Mouse (Mus musculus): Measurements from ENCODE around the gene Fgfr1op2. TPM values are rescaled to one million over a fixed set of nuclear protein-coding genes. Genes with fewer than 3 reads are reported as not detected.
"Not testable (repeated sequence)": the region's sequence is repeated elsewhere in the genome, so short reads cannot be mapped to it uniquely, and the experiment has no call there.

Gene Fgfr1op2
- polyA plus RNA-seq, 1 experiment: 136 TPM

GRCm38 (mm10) chr6:146545289-146545865 is 31.6 kb upstream of the Fgfr1op2 start:
- no peak overlapping the region for H3K4me3 ChIP-seq (ENCODE audit: insufficient read depth, low read length)
- TF ChIP-seq CTCF (IDR thresholded peaks at IDR 0.05; ENCODE audit: low read depth, low read length): no peak
- TF ChIP-seq POLR2A (IDR thresholded peaks at IDR 0.05; ENCODE audit: borderline replicate concordance, low read depth, low read length): no peak

GRCm38 (mm10) chr6:146550421-146550820 is 26.6 kb upstream of the Fgfr1op2 start:
- no peak overlapping the region for H3K4me3 ChIP-seq (ENCODE audit: insufficient read depth, low read length)
- H3K4me1 ChIP-seq (ENCODE audit: control insufficient read depth, insufficient read depth, low read length): no peaks in the 10 kb centered on the region
- TF ChIP-seq CTCF (IDR thresholded peaks at IDR 0.05; ENCODE audit: low read depth, low read length) (no peak), POLR2A (IDR thresholded peaks at IDR 0.05; ENCODE audit: borderline replicate concordance, low read depth, low read length) (no peak)
- H3K27ac ChIP-seq (ENCODE audit: insufficient read depth, low read depth, low read length): no peak overlapping the region

More at GRCm38 (mm10) chr6:146545289-146545865, 31.6 kb upstream of the Fgfr1op2 start:
- Histone ChIP-seq H3K4me1 (ENCODE audit: control insufficient read depth, insufficient read depth, low read length) (no peaks in the 10 kb centered on the region), H3K27ac (ENCODE audit: insufficient read depth, low read depth, low read length) (no peak overlapping the region)

GRCm38 (mm10) chr6:146551326-146551725 is 25.7 kb upstream of the Fgfr1op2 start:
- no peak for TF ChIP-seq POLR2A (IDR thresholded peaks at IDR 0.05; ENCODE audit: borderline replicate concordance, low read depth, low read length)
- no peak for TF ChIP-seq CTCF (IDR thresholded peaks at IDR 0.05; ENCODE audit: low read depth, low read length)
- no peaks in the 10 kb centered on the region for H3K4me1 ChIP-seq (ENCODE audit: control insufficient read depth, insufficient read depth, low read length)
- no peak overlapping the region for H3K4me3 ChIP-seq (ENCODE audit: insufficient read depth, low read length)
- no peak overlapping the region for H3K27ac ChIP-seq (ENCODE audit: insufficient read depth, low read depth, low read length)

- not testable (repeated sequence) for H3K4me3 ChIP-seq (ENCODE audit: insufficient read depth, low read length); H3K27ac ChIP-seq (ENCODE audit: insufficient read depth, low read depth, low read length); H3K4me1 ChIP-seq (ENCODE audit: control insufficient read depth, insufficient read depth, low read length)
Observed at GRCm38 (mm10) chr6:146562461-146562860, 14.5 kb upstream of the Fgfr1op2 start.

GRCm38 (mm10) chr6:146572073-146572472 is 4.9 kb upstream of the Fgfr1op2 start:
- TF ChIP-seq POLR2A (IDR thresholded peaks at IDR 0.05; ENCODE audit: borderline replicate concordance, low read depth, low read length) (no peak), CTCF (IDR thresholded peaks at IDR 0.05; ENCODE audit: low read depth, low read length) (no peak)
- H3K4me1 ChIP-seq (ENCODE audit: control insufficient read depth, insufficient read depth, low read length): peaks cover 2% of the 10 kb centered on the region
- no peak overlapping the region for H3K27ac ChIP-seq (ENCODE audit: insufficient read depth, low read depth, low read length)
- no peak overlapping the region for H3K4me3 ChIP-seq (ENCODE audit: insufficient read depth, low read length)

GRCm38 (mm10) chr6:146577310-146578109 is 507 bp downstream of the Fgfr1op2 start, which contains the start of gene Ints13:
TSS of gene Ints13 (minus strand) at chr6:146577835.
- peaks cover 15% of the 10 kb centered on the region for H3K4me1 ChIP-seq (ENCODE audit: control insufficient read depth, insufficient read depth, low read length)
- TF ChIP-seq POLR2A (IDR thresholded peaks at IDR 0.05; ENCODE audit: borderline replicate concordance, low read depth, low read length): peak; percentile 24; the same call in 1 of the 2 replicates
- no peak for TF ChIP-seq CTCF (IDR thresholded peaks at IDR 0.05; ENCODE audit: low read depth, low read length)
- peak within 1 kb of the TSS; percentile 91 for H3K27ac ChIP-seq (ENCODE audit: insufficient read depth, low read depth, low read length)
- H3K4me3 ChIP-seq (ENCODE audit: insufficient read depth, low read length): peak within 1 kb of the TSS; percentile 90

GRCm38 (mm10) chr6:146578111-146578531 is 1.1 kb downstream of the Fgfr1op2 start:
- TF ChIP-seq CTCF (IDR thresholded peaks at IDR 0.05; ENCODE audit: low read depth, low read length) (no peak), POLR2A (IDR thresholded peaks at IDR 0.05; ENCODE audit: borderline replicate concordance, low read depth, low read length) (no peak)

GRCm38 (mm10) chr6:146578586-146578985 is 1.6 kb downstream of the Fgfr1op2 start:
- peak overlapping the region; percentile 91 for H3K27ac ChIP-seq (ENCODE audit: insufficient read depth, low read depth, low read length)
- peaks cover 17% of the 10 kb centered on the region for H3K4me1 ChIP-seq (ENCODE audit: control insufficient read depth, insufficient read depth, low read length)
- peak overlapping the region; percentile 90 for H3K4me3 ChIP-seq (ENCODE audit: insufficient read depth, low read length)
- TF ChIP-seq POLR2A (IDR thresholded peaks at IDR 0.05; ENCODE audit: borderline replicate concordance, low read depth, low read length) (no peak), CTCF (IDR thresholded peaks at IDR 0.05; ENCODE audit: low read depth, low read length) (no peak)

More at GRCm38 (mm10) chr6:146578111-146578531, 1.1 kb downstream of the Fgfr1op2 start:
- Histone ChIP-seq H3K4me1 (ENCODE audit: control insufficient read depth, insufficient read depth, low read length) (peaks cover 15% of the 10 kb centered on the region), H3K4me3 (ENCODE audit: insufficient read depth, low read length) (peak overlapping the region; percentile 90), H3K27ac (ENCODE audit: insufficient read depth, low read depth, low read length) (peak overlapping the region; percentile 91)

GRCm38 (mm10) chr6:146580381-146580926 is 3.5 kb downstream of the Fgfr1op2 start:
- Histone ChIP-seq H3K4me1 (ENCODE audit: control insufficient read depth, insufficient read depth, low read length) (peaks cover 17% of the 10 kb centered on the region), H3K27ac (ENCODE audit: insufficient read depth, low read depth, low read length) (no peak overlapping the region), H3K4me3 (ENCODE audit: insufficient read depth, low read length) (no peak overlapping the region)
- TF ChIP-seq POLR2A (IDR thresholded peaks at IDR 0.05; ENCODE audit: borderline replicate concordance, low read depth, low read length): no peak
- TF ChIP-seq CTCF (IDR thresholded peaks at IDR 0.05; ENCODE audit: low read depth, low read length): no peak

Data from bone marrow macrophage, adult 2 months (primary cell).